Mouse (Mus musculus) embryonic fibroblast, embryonic 13.5 days (primary cell): Measurements from ENCODE around the gene Ppp1r26.

ENCODE experiments used
- CTCF ChIP-seq: IDR thresholded peaks from 2 replicates; pipeline ENCODE4 v1.5.1; 2011; ENCODE audit warnings: mild to moderate bottlenecking, control low read depth, low read length, moderate library complexity, borderline replicate concordance; ENCODE audit not compliant: insufficient read depth
- POLR2A ChIP-seq: IDR thresholded peaks from 2 replicates; pipeline ENCODE4 v1.6.1; 2011; ENCODE audit warnings: low read depth, mild to moderate bottlenecking, control low read depth, low read length, moderate library complexity

DNA sequence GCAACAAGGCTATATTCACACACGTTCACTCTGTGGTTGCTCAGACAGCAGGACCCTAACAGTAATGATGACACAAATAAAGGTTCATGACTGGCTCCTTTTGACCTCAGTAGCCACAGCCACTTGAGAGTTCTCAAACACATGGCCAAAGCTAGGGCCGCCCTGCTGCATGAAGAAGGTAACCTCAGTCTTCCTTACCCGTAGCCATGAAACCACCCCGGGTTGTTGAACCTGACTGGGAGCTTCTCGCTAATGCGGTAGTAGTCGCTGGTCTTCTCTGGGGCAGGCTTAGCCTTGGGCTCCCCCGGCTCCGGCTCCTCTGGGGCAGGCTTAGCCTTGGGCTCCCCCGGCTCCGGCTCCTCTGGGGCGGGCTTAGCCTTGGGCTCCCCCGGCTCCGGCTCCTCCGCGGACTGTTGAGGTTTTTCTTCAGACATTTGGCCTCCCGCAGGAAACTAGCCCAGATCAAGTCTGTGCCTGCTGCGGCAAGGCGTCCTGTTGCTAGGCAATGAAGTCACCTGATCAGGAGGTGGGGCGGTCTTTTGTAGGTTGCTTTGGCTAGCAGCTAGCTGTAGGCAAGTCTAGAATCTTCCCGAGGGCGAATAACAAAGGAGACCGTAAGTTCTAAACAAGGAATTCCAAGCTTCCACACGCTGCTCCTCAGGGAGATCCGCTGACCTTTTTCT lies 19.4 kb downstream of the Ppp1r26 start, which contains the start of gene 1700007K13Rik:
- TF ChIP-seq POLR2A (0 out of 2 replicates have a peak, but pooled peaks have one; percentile 8), CTCF (no peak)
